Mouse (Mus musculus): ENCODE data around the gene Ogfr.

Ogfr gene

GRCm38 (mm10) chr2:180604781-180605180, 15.7 kb downstream of the Ogfr start:
- no peak for DNase-seq (ENCODE audit: low read depth)

- DNase-seq (ENCODE audit: low read depth), result no peak
Observed at GRCm38 (mm10) chr2:180610283-180610682, 21.2 kb downstream of the Ogfr start.

GRCm38 (mm10) chr2:180611882-180612281, 22.8 kb downstream of the Ogfr start:
- no peak for DNase-seq (ENCODE audit: low read depth)

GRCm38 (mm10) chr2:180641576-180642554, 52.8 kb downstream of the Ogfr start:
- no peak for DNase-seq (ENCODE audit: low read depth)

- no peak for DNase-seq (ENCODE audit: low read depth)
Observed at GRCm38 (mm10) chr2:180642555-180643260, 53.7 kb downstream of the Ogfr start, which contains the start of gene Tcfl5. Gene Tcfl5 (minus strand): TSS chr2:180642708.

GRCm38 (mm10) chr2:180643626-180644025, 54.6 kb downstream of the Ogfr start:
- DNase-seq (ENCODE audit: low read depth), result no peak
